Mouse (Mus musculus): ENCODE measurements around the gene Catip. TPM values are rescaled to one million over a fixed set of nuclear protein-coding genes. Genes with fewer than 3 reads are reported as not detected.

The Catip gene
- polyA plus RNA-seq, 1 experiment from 2014 or later = 0.52 TPM

DNA sequence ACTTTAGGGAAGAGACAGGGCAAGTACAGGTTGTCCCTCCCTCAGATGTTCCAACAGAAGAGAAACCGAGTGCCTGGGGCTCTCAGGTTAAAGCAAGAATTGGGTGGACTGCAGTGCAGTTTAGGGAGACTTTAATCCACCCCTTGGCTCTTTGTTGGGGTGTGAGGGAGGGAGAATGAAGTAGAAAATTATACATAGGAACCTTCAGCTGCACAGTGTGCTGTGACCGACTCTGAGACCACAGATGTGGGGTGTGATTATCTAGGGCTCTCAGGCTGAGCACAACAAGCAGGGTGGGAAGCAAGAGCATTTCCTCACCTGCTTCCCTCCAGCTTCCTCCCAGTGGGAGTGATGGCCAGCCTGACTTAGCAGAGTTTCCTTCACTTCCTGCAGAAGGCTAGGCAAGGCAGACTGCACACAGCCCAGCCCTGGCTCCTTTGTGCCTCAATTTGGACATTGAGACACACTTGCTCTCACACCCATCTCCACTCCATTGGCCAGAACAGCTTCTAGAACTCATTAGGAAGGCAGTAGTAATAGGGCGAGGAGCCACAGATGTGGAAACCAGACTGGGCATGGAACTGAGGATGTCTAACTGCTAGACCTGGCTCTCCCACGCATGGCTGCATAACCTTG is 30.7 kb upstream of the Catip start:
- Histone ChIP-seq H3K4me3 (ENCODE audit: low read depth, low read length) (no peak overlapping the region), H3K27ac (ENCODE audit: low read depth, low read length) (0 out of 2 replicates have a peak overlapping the region, but pooled peaks have one; percentile 8), H3K36me3 (ENCODE audit: control insufficient read depth, insufficient read depth, low read length) (no peaks in the 10 kb centered on the region), H3K4me2 (ENCODE audit: low read depth, low read length, severe bottlenecking) (no peak overlapping the region), H3K9ac (ENCODE audit: low read length) (no peak overlapping the region), H3K27me3 (ENCODE audit: control insufficient read depth, insufficient read depth, low read length) (no peaks in the 10 kb centered on the region), H3K9me3 (ENCODE audit: control insufficient read depth, low read length) (no peaks in the 10 kb centered on the region), H3K4me1 (replicated peaks; ENCODE audit: control insufficient read depth, insufficient read depth, low read length) (peaks cover 6% of the 10 kb centered on the region)
- ATAC-seq (replicated peaks; ENCODE audit: low FRiP score) = no peak
- no peak for DNase-seq (ENCODE audit: low spot score)
- 87% methylated on average over 4 of the region's 4 CpGs for WGBS

DNA sequence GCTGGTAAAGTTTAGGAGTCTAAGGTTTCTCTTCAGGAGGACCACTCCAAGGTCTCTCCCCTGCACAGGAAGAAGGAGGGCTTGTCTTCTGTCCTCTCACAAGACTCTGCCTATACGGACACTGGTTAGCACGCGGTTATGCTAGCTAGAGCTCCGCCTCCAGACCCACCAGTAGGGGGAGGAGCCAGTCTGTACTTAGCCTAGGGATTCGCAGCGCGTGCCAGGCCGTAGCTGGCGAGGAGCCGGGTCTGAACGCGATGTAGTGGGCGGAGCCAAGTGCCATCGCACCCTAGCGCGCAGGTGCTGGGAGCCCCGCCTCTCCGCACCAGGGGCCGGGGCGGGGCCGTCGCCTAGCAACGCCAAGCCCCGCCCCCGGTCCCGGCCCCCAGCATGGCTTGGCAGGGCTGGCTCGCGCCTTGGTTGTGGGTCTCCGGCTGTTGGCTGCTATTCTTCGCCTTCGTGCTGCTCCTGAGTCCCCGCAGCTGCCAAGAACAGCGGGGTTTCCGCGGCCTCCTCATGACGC is 29.6 kb upstream of the Catip start:
- DNase-seq (ENCODE audit: low spot score) (peak; percentile 99), ATAC-seq (replicated peaks; ENCODE audit: low FRiP score) (peak; percentile 97)
- H3K4me3 ChIP-seq (ENCODE audit: low read depth, low read length) = peak overlapping the region; percentile 45
- H3K4me2 ChIP-seq (ENCODE audit: low read depth, low read length, severe bottlenecking) = peak overlapping the region; percentile 88
- H3K27ac ChIP-seq (ENCODE audit: low read depth, low read length) = peak overlapping the region; percentile 55; the same call in 1 of the 2 replicates
- WGBS = under 1% methylated on average over 36 of the region's 36 CpGs
- H3K27me3 ChIP-seq (ENCODE audit: control insufficient read depth, insufficient read depth, low read length) = no peaks in the 10 kb centered on the region
- no peaks in the 10 kb centered on the region for H3K9me3 ChIP-seq (ENCODE audit: control insufficient read depth, low read length)
- H3K4me1 ChIP-seq (replicated peaks; ENCODE audit: control insufficient read depth, insufficient read depth, low read length) = peaks cover 6% of the 10 kb centered on the region
- H3K36me3 ChIP-seq (ENCODE audit: control insufficient read depth, insufficient read depth, low read length) = no peaks in the 10 kb centered on the region
- peak overlapping the region; percentile 62 for H3K9ac ChIP-seq (ENCODE audit: low read length)

DNA sequence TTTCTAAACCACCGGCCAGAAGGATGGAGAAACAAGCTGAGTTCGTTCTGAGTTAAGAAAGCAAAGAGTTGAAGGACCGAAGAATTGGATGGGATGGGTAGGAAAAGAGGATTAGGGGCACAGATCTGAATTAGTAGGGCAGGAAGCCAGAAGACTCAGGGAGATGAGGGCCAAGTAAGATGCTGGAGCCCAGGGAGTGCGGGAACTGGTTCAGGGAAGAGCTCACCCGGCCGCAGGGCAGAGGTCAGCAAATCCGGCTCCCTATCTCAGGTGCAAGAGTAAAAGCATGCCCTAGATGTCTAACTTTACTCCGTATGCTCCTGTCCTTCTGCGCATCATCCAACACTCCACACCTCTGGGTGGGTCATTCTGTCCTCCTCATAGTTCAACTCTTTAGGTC is 29.0 kb upstream of the Catip start:
- DNase-seq (ENCODE audit: low spot score) (no peak), ATAC-seq (replicated peaks; ENCODE audit: low FRiP score) (0 out of 2 replicates have a peak, but pooled peaks have one; percentile 4)
- Histone ChIP-seq H3K36me3 (ENCODE audit: control insufficient read depth, insufficient read depth, low read length) (no peaks in the 10 kb centered on the region), H3K27ac (ENCODE audit: low read depth, low read length) (peak overlapping the region; percentile 55; the same call in 1 of the 2 replicates), H3K4me1 (replicated peaks; ENCODE audit: control insufficient read depth, insufficient read depth, low read length) (peaks cover 6% of the 10 kb centered on the region), H3K9ac (ENCODE audit: low read length) (peak overlapping the region; percentile 62), H3K4me2 (ENCODE audit: low read depth, low read length, severe bottlenecking) (peak overlapping the region; percentile 88), H3K9me3 (ENCODE audit: control insufficient read depth, low read length) (no peaks in the 10 kb centered on the region), H3K27me3 (ENCODE audit: control insufficient read depth, insufficient read depth, low read length) (no peaks in the 10 kb centered on the region), H3K4me3 (ENCODE audit: low read depth, low read length) (peak overlapping the region; percentile 45)
- WGBS = 2% methylated on average over 9 of the region's 9 CpGs

DNA sequence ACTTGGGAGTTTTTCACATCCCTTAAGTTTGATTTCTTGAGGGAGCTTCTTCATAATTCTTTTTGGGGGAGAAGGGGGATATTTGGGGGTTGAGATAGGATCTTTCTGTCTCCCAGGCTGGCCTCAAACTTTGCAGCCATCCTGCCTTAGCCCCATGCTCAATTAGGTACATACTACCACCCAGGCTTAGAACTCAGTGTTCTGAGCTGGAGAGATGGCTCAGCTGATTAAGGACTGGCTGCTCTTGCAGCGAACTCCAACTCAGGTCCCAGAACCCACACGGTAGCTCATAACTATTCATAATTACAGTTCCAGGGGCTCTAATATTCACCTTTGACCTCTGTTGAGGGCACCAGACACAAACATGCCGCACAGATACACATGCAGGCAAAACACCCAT is 27.3 kb upstream of the Catip start:
- H3K4me2 ChIP-seq (ENCODE audit: low read depth, low read length, severe bottlenecking) = no peak overlapping the region
- DNase-seq (ENCODE audit: low spot score) = no peak
- H3K9me3 ChIP-seq (ENCODE audit: control insufficient read depth, low read length) = no peaks in the 10 kb centered on the region
- WGBS = 86% methylated on average over 3 of the region's 3 CpGs
- peaks cover 6% of the 10 kb centered on the region for H3K4me1 ChIP-seq (replicated peaks; ENCODE audit: control insufficient read depth, insufficient read depth, low read length)
- no peak overlapping the region for H3K27ac ChIP-seq (ENCODE audit: low read depth, low read length)
- H3K36me3 ChIP-seq (ENCODE audit: control insufficient read depth, insufficient read depth, low read length) = no peaks in the 10 kb centered on the region
- H3K27me3 ChIP-seq (ENCODE audit: control insufficient read depth, insufficient read depth, low read length) = no peaks in the 10 kb centered on the region
- no peak overlapping the region for H3K4me3 ChIP-seq (ENCODE audit: low read depth, low read length)
- ATAC-seq (replicated peaks; ENCODE audit: low FRiP score) = no peak
- H3K9ac ChIP-seq (ENCODE audit: low read length) = no peak overlapping the region

DNA sequence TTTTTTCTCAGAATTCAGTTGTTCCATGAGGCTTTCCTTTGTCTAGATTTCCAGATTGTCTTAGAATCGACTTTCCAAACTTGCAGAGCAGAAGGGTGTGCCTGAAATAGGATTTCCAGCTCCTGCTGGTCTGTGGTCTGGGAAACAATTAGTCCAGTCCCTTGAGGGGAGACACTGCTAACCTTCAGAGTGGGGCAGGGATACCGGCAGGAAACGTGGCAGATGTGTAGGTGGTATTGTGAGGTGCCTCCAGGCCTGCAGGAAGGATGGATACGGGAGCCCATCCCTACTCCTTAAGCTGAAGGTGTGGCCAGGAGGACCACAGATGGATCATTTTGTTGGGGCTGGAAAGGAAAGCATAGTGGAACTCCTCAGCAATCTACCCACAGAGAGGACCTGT is 26.9 kb upstream of the Catip start:
- Histone ChIP-seq H3K9ac (ENCODE audit: low read length) (no peak overlapping the region), H3K27me3 (ENCODE audit: control insufficient read depth, insufficient read depth, low read length) (no peaks in the 10 kb centered on the region), H3K4me1 (replicated peaks; ENCODE audit: control insufficient read depth, insufficient read depth, low read length) (peaks cover 6% of the 10 kb centered on the region), H3K4me2 (ENCODE audit: low read depth, low read length, severe bottlenecking) (no peak overlapping the region), H3K36me3 (ENCODE audit: control insufficient read depth, insufficient read depth, low read length) (no peaks in the 10 kb centered on the region), H3K27ac (ENCODE audit: low read depth, low read length) (no peak overlapping the region), H3K9me3 (ENCODE audit: control insufficient read depth, low read length) (no peaks in the 10 kb centered on the region), H3K4me3 (ENCODE audit: low read depth, low read length) (no peak overlapping the region)
- DNase-seq (ENCODE audit: low spot score) (no peak), ATAC-seq (replicated peaks; ENCODE audit: low FRiP score) (no peak)
- WGBS = 66% methylated on average over 4 of the region's 4 CpGs

DNA sequence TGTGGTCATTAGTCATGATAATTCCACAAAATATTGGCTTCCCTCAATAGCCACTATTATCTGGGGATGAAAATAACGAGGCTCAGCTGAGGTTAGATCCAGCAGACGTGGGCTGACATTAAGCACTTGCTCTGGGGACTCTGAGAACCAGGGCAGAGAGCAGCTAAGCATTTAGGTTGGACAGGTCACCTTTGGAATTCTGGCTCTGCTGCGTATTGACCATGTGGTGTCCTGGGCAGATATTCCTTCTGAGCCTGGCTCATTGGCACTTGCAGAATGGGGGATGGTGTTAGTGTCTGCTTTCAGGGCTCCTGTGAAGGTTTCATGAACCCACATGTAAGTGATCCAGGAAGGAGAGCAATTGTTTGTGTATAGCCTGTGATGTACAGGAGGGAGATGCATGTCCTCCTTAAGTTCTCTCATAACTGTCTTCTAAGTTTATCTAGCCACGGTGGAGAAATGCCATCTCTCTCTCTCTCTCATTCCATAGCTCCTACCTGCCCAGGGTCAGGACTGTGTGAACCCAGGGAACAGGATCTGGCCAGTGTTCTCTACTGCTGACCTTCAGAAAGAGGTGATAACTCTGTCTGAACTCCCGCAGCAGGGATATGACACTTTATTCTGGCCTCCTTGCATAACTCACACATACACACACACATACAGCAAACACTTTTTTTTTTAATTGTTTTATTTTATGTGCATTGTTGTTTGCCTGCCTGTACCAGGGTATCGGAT is 26.3 kb upstream of the Catip start:
- no peak overlapping the region for H3K27ac ChIP-seq (ENCODE audit: low read depth, low read length)
- 80% methylated on average over 6 of the region's 6 CpGs for WGBS
- no peak overlapping the region for H3K4me2 ChIP-seq (ENCODE audit: low read depth, low read length, severe bottlenecking)
- H3K4me1 ChIP-seq (replicated peaks; ENCODE audit: control insufficient read depth, insufficient read depth, low read length) = peaks cover 6% of the 10 kb centered on the region
- no peak overlapping the region for H3K4me3 ChIP-seq (ENCODE audit: low read depth, low read length)
- no peak overlapping the region for H3K9ac ChIP-seq (ENCODE audit: low read length)
- ATAC-seq (replicated peaks; ENCODE audit: low FRiP score) (no peak), DNase-seq (ENCODE audit: low spot score) (no peak)
- no peaks in the 10 kb centered on the region for H3K9me3 ChIP-seq (ENCODE audit: control insufficient read depth, low read length)
- no peaks in the 10 kb centered on the region for H3K27me3 ChIP-seq (ENCODE audit: control insufficient read depth, insufficient read depth, low read length)
- H3K36me3 ChIP-seq (ENCODE audit: control insufficient read depth, insufficient read depth, low read length) = no peaks in the 10 kb centered on the region

DNA sequence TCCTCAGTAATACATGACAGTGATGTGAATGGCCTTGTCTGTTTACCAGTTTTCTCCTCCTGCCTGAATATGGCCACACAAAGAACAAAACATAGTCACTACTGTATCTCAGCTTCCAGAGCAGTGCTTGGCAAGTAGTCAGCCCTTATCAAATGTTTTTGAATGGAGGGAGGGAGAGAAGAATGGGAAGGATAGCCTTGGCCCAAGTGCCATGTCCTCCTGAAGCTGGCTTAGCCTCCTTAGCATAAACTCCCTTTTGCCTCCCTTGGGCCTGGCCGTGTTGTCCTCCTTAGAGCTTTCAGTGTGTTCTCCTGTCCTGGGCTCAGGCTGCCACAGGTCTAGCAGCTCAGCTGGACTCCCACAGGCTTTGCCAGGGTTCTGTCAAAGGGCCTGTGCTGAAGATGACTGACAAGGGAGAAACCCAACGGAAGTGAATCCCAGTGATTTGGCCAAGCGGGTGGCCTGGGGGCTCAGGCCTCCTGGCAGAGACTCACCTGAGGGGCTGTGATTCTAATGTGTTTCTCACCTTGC is 24.6 kb upstream of the Catip start:
- Histone ChIP-seq H3K36me3 (ENCODE audit: control insufficient read depth, insufficient read depth, low read length) (no peaks in the 10 kb centered on the region), H3K9me3 (ENCODE audit: control insufficient read depth, low read length) (no peaks in the 10 kb centered on the region), H3K4me3 (ENCODE audit: low read depth, low read length) (no peak overlapping the region), H3K9ac (ENCODE audit: low read length) (no peak overlapping the region), H3K27ac (ENCODE audit: low read depth, low read length) (no peak overlapping the region), H3K4me2 (ENCODE audit: low read depth, low read length, severe bottlenecking) (no peak overlapping the region), H3K27me3 (ENCODE audit: control insufficient read depth, insufficient read depth, low read length) (no peaks in the 10 kb centered on the region), H3K4me1 (replicated peaks; ENCODE audit: control insufficient read depth, insufficient read depth, low read length) (peaks cover 6% of the 10 kb centered on the region)
- ATAC-seq (replicated peaks; ENCODE audit: low FRiP score) = no peak
- DNase-seq (ENCODE audit: low spot score) = no peak
- WGBS = 91% methylated on average over 3 of the region's 3 CpGs

DNA sequence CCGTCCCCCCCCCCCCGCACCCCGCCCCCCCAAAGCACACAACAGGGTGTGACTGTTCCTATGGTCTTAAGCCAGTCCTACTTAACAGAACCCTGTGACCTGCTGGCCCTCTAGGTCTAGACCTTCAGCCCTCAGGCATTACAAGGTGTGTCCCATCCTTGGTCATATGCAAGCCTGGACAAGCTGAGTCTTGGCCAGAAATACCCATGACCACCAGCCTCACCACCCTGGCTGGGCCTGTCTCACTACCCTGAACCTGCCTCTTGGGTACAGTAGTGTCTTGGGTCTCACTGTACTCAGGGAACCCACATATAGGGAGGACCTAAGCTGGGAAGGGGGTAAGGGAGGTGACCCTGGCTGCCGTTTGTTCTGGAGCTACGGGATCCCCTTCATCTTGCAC is 23.9 kb upstream of the Catip start:
- H3K4me2 ChIP-seq (ENCODE audit: low read depth, low read length, severe bottlenecking) = no peak overlapping the region
- ATAC-seq (replicated peaks; ENCODE audit: low FRiP score) (no peak), DNase-seq (ENCODE audit: low spot score) (no peak)
- no peak overlapping the region for H3K9ac ChIP-seq (ENCODE audit: low read length)
- no peak overlapping the region for H3K27ac ChIP-seq (ENCODE audit: low read depth, low read length)
- H3K36me3 ChIP-seq (ENCODE audit: control insufficient read depth, insufficient read depth, low read length) = no peaks in the 10 kb centered on the region
- no peak overlapping the region for H3K4me3 ChIP-seq (ENCODE audit: low read depth, low read length)
- peaks cover 5% of the 10 kb centered on the region for H3K4me1 ChIP-seq (replicated peaks; ENCODE audit: control insufficient read depth, insufficient read depth, low read length)
- no peaks in the 10 kb centered on the region for H3K27me3 ChIP-seq (ENCODE audit: control insufficient read depth, insufficient read depth, low read length)
- WGBS = 95% methylated on average over 5 of the region's 5 CpGs
- no peaks in the 10 kb centered on the region for H3K9me3 ChIP-seq (ENCODE audit: control insufficient read depth, low read length)
